Mouse (Mus musculus): ENCODE data around the gene Eif4g1. TPM values are rescaled to one million over a fixed set of nuclear protein-coding genes. Genes with fewer than 3 reads are reported as not detected.

Gene Eif4g1
- polyA plus RNA-seq, 1 experiment, result 178 TPM

DNA sequence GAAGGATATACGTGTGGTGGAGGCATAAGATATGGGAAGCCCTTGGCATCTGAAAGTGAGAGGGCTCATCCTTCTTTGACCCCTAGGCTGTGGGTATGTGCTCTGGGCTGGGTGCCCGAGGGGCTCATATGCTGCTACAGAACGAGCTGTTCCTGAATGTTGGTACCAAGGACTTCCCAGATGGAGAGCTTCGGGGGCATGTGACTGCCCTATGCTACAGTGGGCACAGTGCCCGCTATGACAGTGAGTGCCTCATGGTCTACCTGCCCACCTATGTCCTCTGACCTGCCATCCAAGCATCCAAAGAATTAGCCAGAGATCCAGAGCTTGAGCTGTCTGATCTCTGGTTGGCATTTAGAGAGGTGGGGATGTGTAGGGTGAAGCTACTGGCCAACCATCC, 68.7 kb downstream of the Eif4g1 start:
- peaks cover 5% of the 10 kb centered on the region; the same call in 1 of the 2 replicates for H3K4me1 ChIP-seq (ENCODE audit: control insufficient read depth, insufficient read depth, insufficient read length, low read length)
- no peak overlapping the region for H3K27ac ChIP-seq (replicated peaks; ENCODE audit: low read depth, low read length)
- H3K4me3 ChIP-seq (ENCODE audit: insufficient read depth, low read depth, low read length), result no peak overlapping the region

DNA sequence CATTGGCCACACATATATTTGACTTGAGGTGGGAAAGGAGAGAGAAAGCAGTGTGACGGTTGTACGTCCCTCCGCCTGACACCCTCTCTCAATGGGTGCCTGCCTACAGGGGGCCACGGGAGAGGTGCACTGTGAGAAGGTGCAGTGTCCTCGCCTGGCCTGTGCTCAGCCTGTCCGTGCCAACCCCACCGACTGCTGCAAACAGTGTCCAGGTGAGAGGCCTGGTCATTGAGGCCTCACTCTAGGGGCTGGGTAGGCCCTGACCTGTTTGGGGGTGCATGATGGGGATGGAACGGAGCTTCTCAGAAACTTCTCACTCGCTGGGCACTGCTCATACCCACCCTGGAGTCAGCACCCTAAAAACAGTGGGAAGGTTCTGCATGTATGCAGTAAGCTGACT, 71.7 kb downstream of the Eif4g1 start:
- H3K4me1 ChIP-seq (ENCODE audit: control insufficient read depth, insufficient read depth, insufficient read length, low read length), result no peaks in the 10 kb centered on the region

More for the DNA sequence above, 71.7 kb downstream of the Eif4g1 start:
- H3K4me3 ChIP-seq (ENCODE audit: insufficient read depth, low read depth, low read length), result no peak overlapping the region
- no peak overlapping the region for H3K27ac ChIP-seq (replicated peaks; ENCODE audit: low read depth, low read length)

Other genes with a start within 250 kb of the Eif4g1 start
- 21.2 and 21.3 TPM in 2 replicates for gene Abcc5, start 241.9 kb upstream of the Eif4g1 start, polyA plus RNA-seq (2012; ENCODE audit: insufficient read depth, insufficient read length, missing spikeins)
- 35.8 and 42.2 TPM in 2 replicates for gene Eif2b5, start 169.5 kb upstream of the Eif4g1 start, polyA plus RNA-seq (2012; ENCODE audit: insufficient read depth, insufficient read length, missing spikeins)
- 19.9 and 25.2 TPM in 2 replicates for gene Dvl3, start 151.3 kb upstream of the Eif4g1 start, polyA plus RNA-seq (2012; ENCODE audit: insufficient read depth, insufficient read length, missing spikeins)
- 73.6 and 86.4 TPM in 2 replicates for gene Ap2m1, start 132.8 kb upstream of the Eif4g1 start, polyA plus RNA-seq (2012; ENCODE audit: insufficient read depth, insufficient read length, missing spikeins)
- 43.3 and 44.3 TPM in 2 replicates for gene Abcf3, start 119.7 kb upstream of the Eif4g1 start, polyA plus RNA-seq (2012; ENCODE audit: insufficient read depth, insufficient read length, missing spikeins)
- not detected in 2 replicates for gene Vwa5b2, start 78.8 kb upstream of the Eif4g1 start, polyA plus RNA-seq (2012; ENCODE audit: insufficient read depth, insufficient read length, missing spikeins)
- 3.6 and 8.2 TPM in 2 replicates for gene Eef1akmt4, start 56.7 kb upstream of the Eif4g1 start, polyA plus RNA-seq (2012; ENCODE audit: insufficient read depth, insufficient read length, missing spikeins)
- not detected in 2 replicates for gene Gm49333, start 56.7 kb upstream of the Eif4g1 start, polyA plus RNA-seq (2012; ENCODE audit: insufficient read depth, insufficient read length, missing spikeins)
- 15.9 and 17.3 TPM in 2 replicates for gene Alg3, start 56.6 kb upstream of the Eif4g1 start, polyA plus RNA-seq (2012; ENCODE audit: insufficient read depth, insufficient read length, missing spikeins)
- 0.88 and 4.0 TPM in 2 replicates for gene Camk2n2, start 47.0 kb upstream of the Eif4g1 start, polyA plus RNA-seq (2012; ENCODE audit: insufficient read depth, insufficient read length, missing spikeins)
- not detected in 2 replicates for gene Ece2, start 38.5 kb upstream of the Eif4g1 start, polyA plus RNA-seq (2012; ENCODE audit: insufficient read depth, insufficient read length, missing spikeins)
- gene Psmd2, start 16.7 kb upstream of the Eif4g1 start, polyA plus RNA-seq (2012; ENCODE audit: insufficient read depth, insufficient read length, missing spikeins), result 120 and 145 TPM in 2 replicates
- 1.5 and 3.8 TPM in 2 replicates for gene Fam131a, start 24.9 kb downstream of the Eif4g1 start, polyA plus RNA-seq (2012; ENCODE audit: insufficient read depth, insufficient read length, missing spikeins)
- 21.2 and 22.7 TPM in 2 replicates for gene Polr2h, start 49.4 kb downstream of the Eif4g1 start, polyA plus RNA-seq (2012; ENCODE audit: insufficient read depth, insufficient read length, missing spikeins)
- gene Clcn2, start 49.4 kb downstream of the Eif4g1 start, polyA plus RNA-seq (2012; ENCODE audit: insufficient read depth, insufficient read length, missing spikeins), result 0.67 TPM in 1 of 2 replicates, not detected in the other
- 0.71 and 0.88 TPM in 2 replicates for gene Chrd, start 64.8 kb downstream of the Eif4g1 start, polyA plus RNA-seq (2012; ENCODE audit: insufficient read depth, insufficient read length, missing spikeins)
- gene Thpo, start 66.2 kb downstream of the Eif4g1 start, polyA plus RNA-seq (2012; ENCODE audit: insufficient read depth, insufficient read length, missing spikeins), result not detected in 2 replicates

Measured in brown adipose tissue, adult 24 weeks (tissue).